Mouse (Mus musculus): ENCODE measurements around the gene Ccnb1. TPM values are rescaled to one million over a fixed set of nuclear protein-coding genes. Genes with fewer than 3 reads are reported as not detected.
"Not testable (repeated sequence)": the region's sequence is repeated elsewhere in the genome, so short reads cannot be mapped to it uniquely, and the experiment has no call there.

Ccnb1 gene
- total RNA-seq, 2 experiments from 2014 or later = 10.4 to 13.0 TPM

- DNase-seq = no peak
Measured at GRCm38 (mm10) chr13:100774704-100775103, 11.7 kb downstream of the Ccnb1 start.

GRCm38 (mm10) chr13:100755329-100755728, 31.0 kb downstream of the Ccnb1 start:
- no peak for DNase-seq

- no peak for DNase-seq
Measured at GRCm38 (mm10) chr13:100754186-100754585, 32.2 kb downstream of the Ccnb1 start.

DNA sequence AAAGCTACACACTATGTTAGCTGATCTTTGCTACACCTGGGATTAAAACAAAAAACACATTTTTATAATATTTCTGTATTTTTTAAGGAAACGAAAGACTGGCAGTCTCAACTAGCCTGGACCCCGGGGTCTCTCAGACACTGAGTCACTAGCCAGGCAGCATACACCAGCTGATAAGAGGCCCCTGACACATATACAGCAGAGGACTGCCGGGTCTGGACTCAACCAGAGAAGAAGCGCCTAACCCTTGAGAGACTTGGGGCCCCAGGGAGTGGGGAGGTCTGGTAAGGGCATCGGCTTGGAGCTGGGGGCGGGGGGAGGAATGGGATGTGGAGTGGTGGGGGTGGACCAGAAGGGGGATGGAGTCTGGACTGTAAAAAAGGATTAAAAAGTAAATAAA, 33.4 kb downstream of the Ccnb1 start:
- no peak for DNase-seq

DNA sequence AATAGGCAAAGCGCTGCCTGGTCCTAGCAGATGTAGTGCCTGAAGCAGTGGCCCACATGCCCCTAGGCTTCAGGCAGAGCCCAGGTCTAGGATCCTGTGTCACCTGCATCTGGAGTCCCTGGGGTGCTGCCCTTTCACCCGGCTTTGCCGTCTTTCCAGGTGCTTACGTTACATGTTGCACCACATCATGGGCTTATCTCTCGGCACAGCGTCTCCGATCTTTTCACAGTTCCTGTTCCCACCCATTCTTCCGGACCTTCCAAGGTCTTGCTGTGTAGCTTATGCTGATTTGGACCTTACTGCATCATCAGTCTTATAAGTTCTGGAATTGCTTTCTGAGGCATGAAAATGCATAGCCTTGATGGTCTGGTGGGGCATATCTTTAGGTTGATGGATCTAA, 33.8 kb downstream of the Ccnb1 start:
- no peak for DNase-seq

- DNase-seq = no peak
Measured at GRCm38 (mm10) chr13:100751402-100751801, 35.0 kb downstream of the Ccnb1 start.

GRCm38 (mm10) chr13:100750799-100751198, 35.6 kb downstream of the Ccnb1 start:
- no peak for DNase-seq

DNA sequence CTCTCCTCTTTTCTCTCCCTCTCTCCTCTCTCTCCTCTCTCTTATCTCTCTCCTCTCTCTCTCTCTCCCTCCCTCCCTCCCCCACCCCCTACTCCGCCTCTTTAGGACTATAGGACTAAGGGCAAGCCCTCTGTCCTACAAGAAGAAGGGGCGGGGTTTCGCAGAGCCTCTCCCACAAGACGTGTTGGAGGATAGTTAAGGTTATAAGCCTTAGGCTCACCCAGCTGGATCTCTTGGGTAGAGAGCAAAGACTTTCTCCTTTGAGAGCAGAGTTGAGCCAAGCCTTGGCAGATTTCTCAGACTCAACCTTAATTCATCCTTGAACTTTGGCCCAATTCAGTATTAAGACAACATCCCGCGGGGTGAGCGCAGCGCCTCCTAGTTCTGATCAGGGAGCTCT, 37.7 kb downstream of the Ccnb1 start:
- DNase-seq = no peak

GRCm38 (mm10) chr13:100746090-100746489, 40.3 kb downstream of the Ccnb1 start:
- no peak for DNase-seq

GRCm38 (mm10) chr13:100744036-100744744, 42.2 kb downstream of the Ccnb1 start, which contains the start of gene Mrps36:
Gene Mrps36, minus strand, starts transcription at chr13:100744659.
- peak; percentile 85 for DNase-seq

- no peak for DNase-seq
Measured at GRCm38 (mm10) chr13:100743346-100744035, 42.9 kb downstream of the Ccnb1 start.

DNA sequence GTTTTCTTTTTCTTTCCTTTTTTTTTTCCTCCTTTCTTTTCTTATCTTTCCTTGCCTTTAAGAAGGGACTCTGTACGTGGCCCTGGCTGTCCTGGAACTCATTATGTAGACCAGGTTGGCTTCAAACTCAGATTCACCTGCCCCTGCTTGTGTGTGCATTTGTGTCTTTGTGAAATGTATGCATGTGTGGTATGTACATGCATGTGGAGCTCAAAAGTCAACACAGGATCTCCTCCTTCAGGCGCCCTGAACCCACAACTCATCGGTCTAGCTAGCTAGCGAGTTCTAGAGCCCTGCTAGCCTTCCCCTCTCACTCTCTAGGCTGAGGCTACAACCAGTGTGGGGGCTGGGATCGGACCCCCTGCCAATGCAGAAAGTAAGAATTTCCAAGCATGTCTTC, 43.5 kb downstream of the Ccnb1 start:
- no peak for DNase-seq

- no peak for DNase-seq
Measured at GRCm38 (mm10) chr13:100732756-100733155, 53.6 kb downstream of the Ccnb1 start.

DNA sequence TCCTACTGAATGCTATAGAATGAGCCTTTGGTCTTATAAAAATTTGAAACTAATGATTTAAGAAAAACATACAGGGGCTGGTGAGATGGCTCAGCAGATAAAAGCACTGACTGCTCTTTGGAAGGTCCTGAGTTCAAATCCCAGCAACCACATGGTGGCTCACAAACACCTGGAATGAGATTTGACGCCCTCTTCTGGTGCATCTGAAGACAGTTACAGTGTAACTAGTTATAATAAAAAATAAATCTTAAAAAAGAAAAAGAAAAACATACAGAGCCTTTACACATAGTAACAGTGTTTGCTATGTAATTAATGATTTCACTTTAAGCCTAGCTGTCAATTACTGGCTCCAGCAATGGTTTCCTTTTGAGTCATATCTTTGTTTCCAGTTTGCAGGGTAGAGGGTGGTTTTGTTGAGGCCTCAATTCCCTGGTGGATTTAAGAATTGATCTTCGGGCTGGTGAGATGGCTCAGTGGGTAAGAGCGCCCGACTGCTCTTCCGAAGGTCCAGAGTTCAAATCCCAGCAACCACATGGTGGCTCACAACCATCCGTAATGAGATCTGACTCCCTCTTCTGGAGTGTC, 54.8 kb downstream of the Ccnb1 start:
- DNase-seq = not testable (repeated sequence)

- DNase-seq = peak; percentile 92
Measured at GRCm38 (mm10) chr13:100730861-100731176, 55.6 kb downstream of the Ccnb1 start, which contains the start of gene Cdk7. Gene Cdk7, minus strand, starts transcription at chr13:100730939.

DNA sequence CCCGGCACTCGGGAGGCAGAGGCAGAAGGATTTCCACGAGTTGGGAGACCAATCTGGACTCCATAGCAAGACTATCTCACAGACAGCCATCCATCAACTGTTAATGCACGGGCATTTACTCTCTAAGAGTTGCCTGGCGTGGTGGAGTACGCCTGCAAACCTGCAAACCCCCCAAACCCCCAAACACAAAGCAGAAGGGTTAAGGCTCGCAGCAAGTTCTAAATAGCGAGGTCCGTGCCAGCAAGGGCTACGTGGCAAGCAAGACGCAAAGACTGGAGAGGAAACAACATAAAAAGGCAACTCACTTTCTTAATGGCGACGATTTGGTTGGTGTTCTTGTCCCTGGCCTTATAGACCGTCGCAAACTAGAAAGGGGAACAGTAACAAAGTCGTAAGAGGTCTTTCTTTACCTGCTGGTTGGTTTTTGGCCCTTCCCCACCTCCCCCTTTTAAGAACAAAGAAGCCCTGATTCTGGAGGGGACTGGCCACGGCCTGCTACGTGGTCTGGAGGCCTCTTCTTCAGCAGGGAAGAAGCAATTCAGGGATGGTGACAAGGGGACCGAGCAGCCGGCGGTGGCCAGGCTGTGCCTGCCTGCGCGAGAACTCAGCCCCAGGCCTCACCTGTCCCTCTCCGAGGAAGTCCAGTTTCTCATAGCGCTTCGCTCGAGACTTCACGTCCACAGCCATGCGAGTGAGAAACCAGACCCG, 56.1 kb downstream of the Ccnb1 start:
- DNase-seq = peak; percentile 14

Other genes starting within 250 kb of the Ccnb1 start
- under 1 TPM; 0.54 to 0.78 TPM for gene Ocln, start 233.9 kb downstream of the Ccnb1 start, total RNA-seq (2021)
- 1 to 10 TPM; 1.2 TPM for gene Marveld2, start 169.6 kb downstream of the Ccnb1 start, total RNA-seq (2021)
- gene Ak6, start 135.6 kb downstream of the Ccnb1 start, total RNA-seq (2021) = 10 to 100 TPM; 66.7 to 71.5 TPM
- 10 to 100 TPM; 11.0 to 11.7 TPM for gene Rad17, start 135.5 kb downstream of the Ccnb1 start, total RNA-seq (2021)
- 10 to 100 TPM; 10.8 to 12.9 TPM for gene Taf9, start 135.0 kb downstream of the Ccnb1 start, total RNA-seq (2021)
- 1 to 10 TPM in 1 of 2 experiments, under 1 TPM in 1; 0.94 to 1.4 TPM for gene Ccdc125, start 116.9 kb downstream of the Ccnb1 start, total RNA-seq (2021)
- gene Cdk7, start 55.6 kb downstream of the Ccnb1 start, total RNA-seq (2021) = 10 to 100 TPM; 20.4 to 26.9 TPM
- gene Mrps36, start 41.9 kb downstream of the Ccnb1 start, total RNA-seq (2021) = 100 to 1,000 TPM; 123 to 131 TPM
- gene Cenph, start 10.7 kb downstream of the Ccnb1 start, total RNA-seq (2021) = 1 to 10 TPM; 2.3 to 3.3 TPM
- gene Slc30a5, start 46.9 kb upstream of the Ccnb1 start, total RNA-seq (2021) = 10 to 100 TPM; 19.1 to 23.5 TPM